Mouse (Mus musculus) cortical plate, adult 2 months (tissue): ENCODE results near the gene Mboat2. TPM values are rescaled to one million over a fixed set of nuclear protein-coding genes. Genes with fewer than 3 reads are reported as not detected.

Experiments
- H3K27ac ChIP-seq: fragments of 200-500 bp; 2 replicates; pipeline ENCODE4 v1.5.1; 2012; ENCODE audit warnings: low read length, control low read depth, inconsistent platforms; ENCODE audit not compliant: insufficient read depth
- H3K4me1 ChIP-seq: fragments of 200-500 bp; 2 replicates; pipeline ENCODE4 v1.6.1; 2011; ENCODE audit warnings: low read length; ENCODE audit not compliant: control insufficient read depth, insufficient read depth
- H3K4me3 ChIP-seq: fragments of 200-500 bp; 2 replicates; pipeline ENCODE4 v1.5.1; 2011; ENCODE audit warnings: mild to moderate bottlenecking, low read length, control low read depth; ENCODE audit not compliant: insufficient read depth
- CTCF ChIP-seq: fragments of 200-500 bp; IDR thresholded peaks from 2 replicates; pipeline ENCODE4 v1.5.1; 2011; ENCODE audit warnings: mild to moderate bottlenecking, control low read depth, low read length; ENCODE audit not compliant: insufficient read depth; ENCODE audit errors: extremely low read depth
- POLR2A ChIP-seq: fragments of 200-500 bp; IDR thresholded peaks from 2 replicates; pipeline ENCODE4 v1.6.1; 2011; ENCODE audit warnings: mild to moderate bottlenecking, low read length, control low read depth; ENCODE audit not compliant: insufficient read depth; ENCODE audit errors: extremely low read depth
- polyA plus RNA-seq: library from polyadenylated mRNA; depleted of rRNA; stranded (reverse); fragments of >200 nt; gene quantifications from 2 replicates; pipeline ENCODE4 v1.2.3, GENCODE M21; 2012

Gene Mboat2
- polyA plus RNA-seq, 1 experiment: 27.9 TPM

GRCm38 (mm10) chr12:24972371-24973350 lies 142.0 kb downstream of the Mboat2 start:
- Histone ChIP-seq H3K4me1 (peaks cover 4% of the 10 kb centered on the region), H3K4me3 (no peak overlapping the region), H3K27ac (no peak overlapping the region)
- TF ChIP-seq CTCF: no peak
- no peak for TF ChIP-seq POLR2A

GRCm38 (mm10) chr12:24973586-24973985 lies 142.9 kb downstream of the Mboat2 start:
- H3K4me1 ChIP-seq: peaks cover 4% of the 10 kb centered on the region
- H3K4me3 ChIP-seq: no peak overlapping the region
- TF ChIP-seq POLR2A (no peak), CTCF (no peak)
- H3K27ac ChIP-seq: no peak overlapping the region

- Histone ChIP-seq H3K27ac (peak within 1 kb of the TSS; percentile 64), H3K4me3 (peak within 1 kb of the TSS; percentile 81), H3K4me1 (peaks cover 6% of the 10 kb centered on the region)
- TF ChIP-seq POLR2A: peak; percentile 98
- TF ChIP-seq CTCF: no peak
These were observed 143.9 kb downstream of the Mboat2 start, which contains the start of gene Kidins220 for GRCm38 (mm10) chr12:24974446-24975114. Gene Kidins220 (plus strand): TSS chr12:24974925.

- peaks cover 6% of the 10 kb centered on the region for H3K4me1 ChIP-seq
- peak overlapping the region; percentile 81 for H3K4me3 ChIP-seq
- TF ChIP-seq CTCF (peak; percentile 50; the same call in 1 of the 2 replicates), POLR2A (no peak)
- peak overlapping the region; percentile 64 for H3K27ac ChIP-seq
These were observed 144.5 kb downstream of the Mboat2 start for GRCm38 (mm10) chr12:24975115-24975733.

- H3K4me1 ChIP-seq: peaks cover 4% of the 10 kb centered on the region
- TF ChIP-seq CTCF (no peak), POLR2A (no peak)
- no peak overlapping the region for H3K27ac ChIP-seq
- no peak overlapping the region for H3K4me3 ChIP-seq
These were observed 154.5 kb downstream of the Mboat2 start for GRCm38 (mm10) chr12:24985226-24985625.

GRCm38 (mm10) chr12:24995350-24995749 lies 164.7 kb downstream of the Mboat2 start:
- Histone ChIP-seq H3K27ac (no peak overlapping the region), H3K4me3 (no peak overlapping the region), H3K4me1 (peaks cover 5% of the 10 kb centered on the region)
- TF ChIP-seq CTCF (no peak), POLR2A (no peak)

- no peak overlapping the region for H3K4me3 ChIP-seq
- no peak overlapping the region for H3K27ac ChIP-seq
- H3K4me1 ChIP-seq: no peaks in the 10 kb centered on the region
- no peak for TF ChIP-seq CTCF
- no peak for TF ChIP-seq POLR2A
These were observed 174.7 kb downstream of the Mboat2 start for GRCm38 (mm10) chr12:25005350-25005749.

- H3K4me3 ChIP-seq: no peak overlapping the region
- H3K4me1 ChIP-seq: peaks cover 2% of the 10 kb centered on the region; the same call in 1 of the 2 replicates
- no peak overlapping the region for H3K27ac ChIP-seq
- TF ChIP-seq CTCF (no peak), POLR2A (no peak)
These were observed 179.3 kb downstream of the Mboat2 start for GRCm38 (mm10) chr12:25009957-25010356.

GRCm38 (mm10) chr12:25010416-25010815 lies 179.7 kb downstream of the Mboat2 start:
- peaks cover 2% of the 10 kb centered on the region; the same call in 1 of the 2 replicates for H3K4me1 ChIP-seq
- TF ChIP-seq POLR2A (no peak), CTCF (no peak)
- no peak overlapping the region for H3K4me3 ChIP-seq
- no peak overlapping the region for H3K27ac ChIP-seq
